Mouse (Mus musculus): ENCODE results near the gene Elob.

The Elob gene

DNA sequence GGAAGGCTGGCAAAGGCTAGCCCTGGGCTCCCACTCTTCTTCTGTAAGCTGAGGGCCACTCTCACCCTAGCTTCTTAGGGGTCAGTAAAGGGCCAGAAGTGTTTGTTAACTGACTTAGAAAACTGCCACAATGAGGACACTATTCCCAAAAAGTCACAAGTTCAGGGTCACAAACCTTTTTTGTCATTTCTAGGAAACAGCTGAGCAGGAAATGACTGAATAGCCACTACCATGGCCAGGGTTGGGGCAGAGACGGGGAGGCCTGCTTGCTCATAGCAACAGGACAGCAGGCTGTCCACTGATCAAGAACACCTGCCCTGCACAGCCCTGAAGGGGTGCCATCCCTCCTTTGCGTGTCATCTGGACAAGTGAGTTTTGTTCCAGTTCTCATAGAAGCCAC lies 51.8 kb downstream of the Elob start:
- CTCF ChIA-PET, result interaction anchor here in 1 of 4 experiments (0.8 to 3.1 kb wide), 2 partner anchors 66 to 113 kb away, joined by 3 to 24 read pairs; partner anchors contain the start of genes Prss32 and Prss41

DNA sequence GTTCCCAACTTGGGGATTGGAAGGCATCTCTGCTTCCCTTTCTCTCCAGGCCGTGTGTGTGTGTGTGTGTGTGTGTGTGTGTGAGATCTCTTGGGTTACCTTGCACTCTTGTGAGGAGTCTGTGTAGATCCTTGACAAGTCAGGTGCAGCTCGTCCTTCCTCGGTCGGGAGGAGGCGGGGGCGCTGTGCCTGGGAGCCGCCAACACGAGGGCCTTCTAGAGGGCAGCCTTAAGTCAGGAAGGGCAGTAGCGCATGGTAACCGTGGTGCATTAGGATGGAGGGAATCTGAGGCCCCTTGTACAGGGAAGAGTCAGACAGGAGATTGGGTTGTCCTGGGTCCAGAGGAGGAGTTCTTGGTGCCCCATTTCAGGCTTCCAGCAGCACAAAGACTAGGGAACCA lies 52.7 kb downstream of the Elob start:
- ChIA-PET POLR2A (interaction anchor here in 3 of 4 experiments (0.6 to 16.9 kb wide), 11 partner anchors 12 to 826 kb away, joined by 3 to 205 read pairs (median 4); partner anchors contain the start of genes Elob (in 1 of the 3), Prss32 (in 1 of the 3) and Prss41 (in 1 of the 3)), CTCF (interaction anchor here in 3 of 4 experiments (0.5 to 3.1 kb wide), 7 partner anchors 27 to 431 kb away, joined by 3 to 24 read pairs (median 3); partner anchors contain the start of genes Prss32 (in 3 of the 3) and Prss41 (in 3 of the 3))

More for the DNA sequence above, 51.8 kb downstream of the Elob start:
- POLR2A ChIA-PET, result interaction anchor here in 2 of 4 experiments (0.7 to 16.9 kb wide), 7 partner anchors 11 to 66 kb away, joined by 3 to 205 read pairs (median 10); partner anchors contain the start of genes Prss32 (in 1 of the 2) and Prss41 (in 1 of the 2)

All from embryonic stem cell, embryonic (primary cell).